Mouse (Mus musculus) bone marrow macrophage, adult 2 months (primary cell): ENCODE measurements at regions not wholly inside any gene's neighbourhood (a gene's known extent, or its start where the extent isn't known, plus 50 kb on each side); places are given as distances from the start of the nearest gene placed in this dataset.

Experiments
- CTCF ChIP-seq: IDR thresholded peaks from 2 replicates; pipeline ENCODE4 v1.5.1; 2012; ENCODE audit warnings: low read depth, mild to moderate bottlenecking, low read length, moderate library complexity
- POLR2A ChIP-seq: IDR thresholded peaks from 2 replicates; pipeline ENCODE4 v1.6.1; 2012; ENCODE audit warnings: mild to moderate bottlenecking, low read depth, low read length, borderline replicate concordance

- TF ChIP-seq CTCF (no peak), POLR2A (no peak)
Observed at GRCm38 (mm10) chr8:35283366-35283765, 482.2 kb upstream of the Gm19410 start.
